Mouse (Mus musculus): Measurements from ENCODE around the gene Zmat5.

GRCm38 (mm10) chr11:4736355-4736754, 31.9 kb downstream of the Zmat5 start:
- no peak for TF ChIP-seq CTCF (IDR thresholded peaks at IDR 0.05; ENCODE audit: low read depth)
- no peak for TF ChIP-seq EP300 (IDR thresholded peaks at IDR 0.05; ENCODE audit: low read depth)
